Mouse (Mus musculus) left cerebral cortex, adult 6 months (tissue): ENCODE measurements around the gene Tut7. TPM values are rescaled to one million over a fixed set of nuclear protein-coding genes. Genes with fewer than 3 reads are reported as not detected.

ENCODE experiments used
- long read RNA-seq, 2 experiments: library from polyadenylated mRNA; unstranded; transcript quantifications; one replicate each; pipeline ENCODE4 v2.0.0; 2019 to 2020
- polyA plus RNA-seq: library from polyadenylated mRNA; unstranded; fragments of <200 nt; fragmentation: Nextera tagmentation; gene quantifications from 2 replicates; pipeline ENCODE4 v1.2.3, GENCODE M21; 2021

Tut7 gene
- 14.7 and 18.7 TPM in 2 replicates for polyA plus RNA-seq
- long read RNA-seq, experiment 1, full-length matches to known transcripts: 11 of 87 reads
- long read RNA-seq, experiment 1, partial matches to known transcripts: 37 of 87 reads
- long read RNA-seq, experiment 1, other reads (novel, unspliced or antisense): 39 of 87 reads
- long read RNA-seq, experiment 2, full-length matches to known transcripts: 13 of 36 reads
- long read RNA-seq, experiment 2, partial matches to known transcripts: 16 of 36 reads
- long read RNA-seq, experiment 2, other reads (novel, unspliced or antisense): 7 of 36 reads

GRCm38 (mm10) chr13:59822507-59823462 is at the start of gene Tut7:
Gene Tut7, minus strand, starts transcription at chr13:59823147.

GRCm38 (mm10) chr13:59782145-59782544 is 40.8 kb downstream of the Tut7 start, which contains the start of gene Gm49354:
Gene Gm49354, minus strand, starts transcription at chr13:59782245.

GRCm38 (mm10) chr13:59769296-59770163 is 53.4 kb downstream of the Tut7 start, which contains the start of gene Isca1:
Gene Isca1, minus strand, starts transcription at chr13:59769810.

GRCm38 (mm10) chr13:59746711-59747110 is 76.2 kb downstream of the Tut7 start, which contains the start of gene 1700014D04Rik:
Gene 1700014D04Rik, minus strand, starts transcription at chr13:59746752.

GRCm38 (mm10) chr13:59731652-59732051 is 91.3 kb downstream of the Tut7 start, which contains the start of gene Spata31d1d:
Gene Spata31d1d, minus strand, starts transcription at chr13:59731752.

Other genes with a start within 250 kb of the Tut7 start
- 105 and 125 TPM in 2 replicates for gene Agtpbp1, start 237.9 kb downstream of the Tut7 start, polyA plus RNA-seq
- 33.7 and 43.0 TPM in 2 replicates for gene Naa35, start 237.9 kb downstream of the Tut7 start, polyA plus RNA-seq
- 11.2 and 12.9 TPM in 2 replicates for gene Golm1, start 147.3 kb downstream of the Tut7 start, polyA plus RNA-seq
- not detected in 2 replicates for gene 4921517D22Rik, start 129.0 kb downstream of the Tut7 start, polyA plus RNA-seq
- not detected in 2 replicates for gene Spata31d1a, start 112.8 kb downstream of the Tut7 start, polyA plus RNA-seq
- gene Spata31d1b, start 110.9 kb downstream of the Tut7 start, polyA plus RNA-seq: not detected in 2 replicates
- not detected in 2 replicates for gene Spata31d1d, start 91.4 kb downstream of the Tut7 start, polyA plus RNA-seq
- gene 1700014D04Rik, start 76.4 kb downstream of the Tut7 start, polyA plus RNA-seq: 0.45 and 0.50 TPM in 2 replicates
- gene Isca1, start 53.3 kb downstream of the Tut7 start, polyA plus RNA-seq: 314 and 339 TPM in 2 replicates
- gene Gm49354, start 40.9 kb downstream of the Tut7 start, polyA plus RNA-seq: not detected in 2 replicates